Mouse (Mus musculus): Measurements from ENCODE around the gene Hrnr.

Hrnr gene

DNA sequence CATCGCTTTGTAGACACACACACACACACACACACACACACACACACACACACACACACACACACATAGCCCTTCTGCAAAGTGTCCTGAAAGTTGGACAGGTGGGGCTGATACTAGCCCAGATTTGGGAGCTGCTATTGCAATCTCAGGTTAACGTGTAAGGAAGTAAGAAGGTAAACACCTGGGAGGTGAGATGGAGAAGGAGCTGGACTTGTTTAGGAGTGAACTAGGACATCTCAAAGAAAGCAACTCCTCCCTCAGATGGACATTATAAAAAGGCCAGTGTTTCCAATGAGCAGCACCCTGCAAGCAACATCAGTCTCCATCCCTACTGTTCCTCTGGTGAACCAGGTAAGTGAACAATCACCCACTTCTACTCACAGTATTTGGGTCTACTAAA, at the start of gene Hrnr:
Hrnr (plus strand) TSS at position 301 of the 400 bp plus-strand sequence.
- no peak for DNase-seq (ENCODE audit: low spot score in 2 of 2)

DNA sequence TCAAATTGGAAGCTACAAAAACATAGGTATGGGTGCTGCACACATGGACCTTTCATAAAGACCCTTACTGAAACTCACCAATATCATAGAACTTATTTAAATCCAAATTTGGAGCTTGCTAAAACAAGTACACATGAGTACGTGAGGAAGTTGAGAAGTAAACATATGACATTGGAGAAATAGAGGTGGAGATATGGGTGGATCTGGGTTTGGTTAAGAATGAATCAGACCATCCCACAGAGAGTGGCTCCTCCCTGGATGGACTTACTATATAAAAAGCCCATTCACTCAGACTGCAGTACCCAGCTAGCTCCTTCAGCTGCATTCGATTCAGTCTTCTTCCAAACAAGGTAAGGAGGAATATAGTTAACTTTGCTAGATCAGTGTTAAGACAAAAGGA, 46.3 kb upstream of the Hrnr start, which contains the start of gene Flg:
Flg (plus strand) TSS at position 301 of the 400 bp plus-strand sequence.
- no peak for DNase-seq (ENCODE audit: low spot score in 2 of 2)

DNA sequence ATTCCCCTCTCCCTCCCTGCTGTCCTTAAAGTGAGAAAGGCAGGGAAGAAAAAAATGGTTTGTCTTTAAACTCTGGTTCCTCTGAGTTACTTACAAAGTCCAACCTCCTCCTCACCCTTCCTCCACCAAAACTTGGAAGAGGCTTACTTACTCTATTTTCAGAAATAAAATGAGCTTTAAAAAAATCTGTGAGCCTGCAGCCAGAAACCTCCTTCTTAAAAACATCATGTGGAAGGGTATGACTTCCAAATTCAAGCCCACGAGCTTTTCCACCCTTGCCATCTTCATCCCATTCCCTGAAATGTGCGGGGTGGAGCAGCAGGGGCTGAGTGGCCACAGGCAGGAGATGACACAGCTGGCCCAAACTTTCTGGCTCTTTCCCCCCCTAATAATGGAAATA, 22.0 kb upstream of the Hrnr start:
- DNase-seq (ENCODE audit: low spot score in 2 of 2), result peak in 1 of 2 experiments; percentile 8

DNA sequence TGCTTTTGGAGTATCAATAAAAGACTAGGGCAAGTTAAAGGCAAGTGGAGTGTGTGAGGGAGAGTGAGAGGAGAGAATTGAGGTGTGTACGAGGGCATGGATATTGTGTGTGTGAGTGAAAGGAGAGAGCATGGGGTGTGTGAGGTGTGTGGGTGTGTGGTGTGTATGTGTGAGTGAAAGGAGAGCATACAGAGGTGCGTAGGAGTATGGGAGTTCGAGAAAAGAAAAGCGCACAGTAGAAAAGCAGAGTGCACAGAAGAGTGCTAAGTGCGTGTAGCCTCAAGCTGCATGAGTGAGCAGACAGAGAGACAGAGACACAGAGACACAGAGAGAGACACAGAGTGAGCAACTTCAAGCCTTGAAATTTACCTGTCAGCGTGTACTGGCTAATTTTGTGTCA, 19.7 kb upstream of the Hrnr start:
- DNase-seq (ENCODE audit: low spot score in 2 of 2), result no peak

DNA sequence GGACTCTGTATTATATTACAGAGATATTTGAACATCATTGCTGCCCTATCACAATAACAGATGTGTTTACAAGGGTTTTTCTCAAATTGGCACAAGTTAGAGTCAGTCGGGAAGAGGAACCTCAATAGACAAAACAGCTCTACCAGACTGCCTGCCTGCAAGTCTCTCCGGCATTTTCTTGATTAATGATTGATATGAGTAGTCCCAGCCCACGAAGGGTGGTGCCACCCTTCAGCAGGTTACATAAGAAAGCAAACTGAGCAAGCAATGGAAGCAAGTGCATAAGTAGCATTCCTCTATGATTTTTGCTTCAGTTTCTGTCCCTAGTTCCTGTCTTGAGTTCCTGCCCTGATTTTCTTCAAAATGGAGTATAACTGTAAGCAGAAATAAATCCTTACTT, 17.7 kb upstream of the Hrnr start:
- no peak for DNase-seq (ENCODE audit: low spot score in 2 of 2)

DNA sequence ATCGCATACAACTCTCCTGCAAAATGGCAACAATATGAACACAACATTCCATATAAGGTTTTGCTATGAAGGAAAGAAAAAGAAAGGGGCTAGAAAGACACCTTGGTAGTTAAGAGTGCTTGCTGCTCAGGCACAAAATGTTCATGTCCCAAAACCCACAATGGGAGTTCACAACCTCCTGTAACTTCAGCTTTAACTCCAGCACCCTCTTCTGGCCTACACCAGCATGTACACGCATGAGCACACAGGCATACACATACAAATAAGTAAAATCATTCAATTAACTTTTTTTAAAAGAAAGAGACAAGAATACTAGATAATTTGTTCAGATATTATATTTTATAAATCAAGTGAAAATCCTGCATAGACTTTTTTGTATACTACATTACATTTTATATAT, 13.4 kb upstream of the Hrnr start:
- no peak for DNase-seq (ENCODE audit: low spot score in 2 of 2)

DNA sequence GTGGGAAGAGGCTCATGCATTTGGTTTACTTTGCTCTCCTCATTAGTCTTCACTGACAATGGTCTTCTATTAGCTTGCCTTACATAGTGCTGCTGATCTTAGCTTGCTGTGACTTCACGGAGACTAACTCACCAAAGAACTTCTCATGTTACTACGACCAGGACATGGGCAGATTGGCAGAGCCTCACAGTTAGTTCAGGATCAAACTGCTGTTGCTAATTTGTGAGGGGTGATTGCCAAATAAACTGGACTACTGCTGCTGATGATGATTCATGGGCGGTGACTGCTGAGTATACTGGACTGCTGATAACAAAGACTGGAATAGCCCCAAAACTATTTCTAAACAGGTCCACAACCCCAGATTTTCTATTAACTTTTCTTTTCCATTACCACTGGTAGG, 8.2 kb upstream of the Hrnr start:
- DNase-seq (ENCODE audit: low spot score in 2 of 2), result no peak

DNA sequence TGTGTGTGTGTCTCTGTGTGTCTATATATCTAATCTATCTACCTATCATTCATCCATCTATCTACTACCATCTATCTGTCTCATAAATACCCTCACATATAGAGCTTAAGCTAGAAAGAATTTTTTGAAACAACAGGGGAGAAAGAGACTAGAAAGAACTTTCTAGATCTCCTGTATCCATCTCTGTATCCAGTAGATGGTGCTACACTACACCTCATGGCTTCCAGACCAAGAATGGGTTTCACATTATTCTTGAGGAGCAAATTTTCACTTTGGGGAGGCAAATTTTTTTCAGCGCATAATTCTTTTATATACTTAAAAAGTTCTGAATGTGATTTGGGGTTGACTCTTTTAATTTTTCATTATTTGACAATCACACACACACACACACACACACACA, 5.2 kb upstream of the Hrnr start:
- no peak for DNase-seq (ENCODE audit: low spot score in 2 of 2)

DNA sequence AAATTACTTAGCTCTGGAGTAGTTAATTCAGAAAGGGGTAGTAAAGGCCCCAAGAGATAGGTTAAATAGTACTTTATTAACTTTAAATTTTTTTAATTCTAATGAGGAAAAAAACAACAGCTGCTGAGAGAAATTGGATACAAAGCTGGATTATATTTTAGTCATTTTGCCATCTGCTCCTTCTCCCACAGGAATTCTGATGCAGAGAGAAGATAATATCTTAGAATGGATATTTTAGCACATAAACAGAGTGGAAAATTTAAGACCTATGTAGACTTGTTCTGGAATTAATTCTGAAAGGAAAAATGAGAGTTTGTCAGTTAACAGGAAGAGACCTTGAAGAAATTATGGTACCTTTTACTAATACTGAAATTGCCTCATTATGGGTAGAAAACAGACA, 18.2 kb downstream of the Hrnr start:
- DNase-seq (ENCODE audit: low spot score in 2 of 2), result no peak

DNA sequence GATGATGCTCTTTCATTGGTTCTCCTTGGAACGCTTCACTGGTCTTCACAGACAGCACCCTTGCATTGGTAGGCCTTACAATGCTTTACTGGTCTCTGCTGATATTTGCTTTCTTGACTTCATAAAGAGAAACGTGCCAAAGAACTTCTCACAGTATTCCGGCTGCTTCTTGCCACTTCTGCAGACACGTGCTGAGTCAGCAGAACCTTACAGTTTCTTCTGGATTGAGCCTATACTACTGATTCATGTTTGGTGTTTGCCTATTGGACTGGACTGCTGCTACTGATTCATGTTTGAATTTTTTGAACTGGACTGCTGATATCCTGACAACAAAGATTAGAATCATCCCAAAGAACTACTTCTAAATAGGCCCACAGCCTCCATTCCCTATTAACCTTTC, 20.5 kb downstream of the Hrnr start:
- no peak for DNase-seq (ENCODE audit: low spot score in 2 of 2)

DNA sequence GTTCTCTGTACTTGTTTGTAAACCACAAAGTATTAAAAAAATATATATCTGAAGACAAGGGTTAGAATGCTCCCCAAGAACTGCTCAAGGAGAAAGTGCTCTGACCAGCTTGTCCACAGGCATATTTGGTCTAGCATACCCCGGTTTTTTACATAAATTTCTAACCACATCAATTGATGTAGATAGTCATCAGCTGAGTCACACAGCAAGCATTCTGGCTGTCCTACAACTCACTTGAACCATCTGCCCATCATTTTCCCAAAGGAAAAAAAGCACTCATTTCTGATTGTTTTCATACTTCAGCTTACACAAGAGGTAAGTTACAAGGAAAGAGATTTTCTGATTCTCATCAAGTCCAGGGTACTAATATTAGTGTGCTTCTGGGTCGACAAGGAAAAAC, 27.3 kb downstream of the Hrnr start:
- no peak for DNase-seq (ENCODE audit: low spot score in 2 of 2)

DNA sequence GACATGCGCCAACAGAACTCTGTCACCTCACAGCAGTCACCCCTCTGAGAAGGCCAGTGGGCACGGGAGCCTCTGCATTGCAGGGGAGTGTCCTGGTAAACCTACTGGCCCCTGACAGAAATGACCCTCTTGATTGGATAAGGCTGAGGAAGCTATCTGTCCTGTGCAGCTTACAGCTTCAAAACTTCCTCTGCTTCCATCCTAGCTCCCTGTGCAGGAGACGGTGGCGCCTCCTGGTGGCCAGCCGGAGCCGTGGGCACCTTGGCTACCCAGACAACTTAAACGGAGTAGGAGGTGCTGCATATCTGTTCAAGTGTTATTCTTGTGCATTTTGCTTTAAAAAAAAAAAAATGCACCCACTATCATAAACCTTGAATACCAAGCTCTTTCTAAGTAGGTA, 40.5 kb downstream of the Hrnr start:
- DNase-seq (ENCODE audit: low spot score in 2 of 2), result peak; percentile 33 to 46

DNA sequence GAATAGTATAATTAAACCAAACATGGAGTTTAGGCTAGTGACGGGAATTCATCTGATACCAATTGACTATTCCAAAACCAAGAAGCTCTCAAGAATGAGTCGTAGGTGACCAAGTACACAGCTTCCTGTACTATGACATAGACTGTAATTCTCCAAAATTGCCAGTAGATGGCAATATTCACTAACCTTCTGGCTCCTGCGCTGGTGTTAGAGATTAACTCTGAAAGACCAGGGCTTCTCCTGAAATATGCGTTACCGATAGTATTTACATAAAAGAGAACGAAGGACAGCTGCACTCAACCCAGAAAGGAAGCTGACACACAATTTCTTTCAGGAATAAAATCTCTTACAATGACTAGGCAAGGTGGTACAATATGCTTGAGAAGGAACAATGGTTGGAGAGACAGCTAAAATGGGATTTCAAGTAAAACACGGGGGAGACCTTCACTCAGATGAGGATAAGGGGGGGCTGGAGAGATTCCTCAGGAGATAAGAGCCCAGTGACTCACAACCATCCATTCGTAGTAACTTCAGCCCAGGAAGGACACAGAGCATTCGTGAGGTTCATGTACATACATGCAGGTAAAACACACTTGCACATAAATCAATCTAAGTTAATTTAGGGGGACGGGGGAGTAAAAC, 42.5 kb downstream of the Hrnr start:
- DNase-seq (ENCODE audit: low spot score in 2 of 2), result no peak

DNA sequence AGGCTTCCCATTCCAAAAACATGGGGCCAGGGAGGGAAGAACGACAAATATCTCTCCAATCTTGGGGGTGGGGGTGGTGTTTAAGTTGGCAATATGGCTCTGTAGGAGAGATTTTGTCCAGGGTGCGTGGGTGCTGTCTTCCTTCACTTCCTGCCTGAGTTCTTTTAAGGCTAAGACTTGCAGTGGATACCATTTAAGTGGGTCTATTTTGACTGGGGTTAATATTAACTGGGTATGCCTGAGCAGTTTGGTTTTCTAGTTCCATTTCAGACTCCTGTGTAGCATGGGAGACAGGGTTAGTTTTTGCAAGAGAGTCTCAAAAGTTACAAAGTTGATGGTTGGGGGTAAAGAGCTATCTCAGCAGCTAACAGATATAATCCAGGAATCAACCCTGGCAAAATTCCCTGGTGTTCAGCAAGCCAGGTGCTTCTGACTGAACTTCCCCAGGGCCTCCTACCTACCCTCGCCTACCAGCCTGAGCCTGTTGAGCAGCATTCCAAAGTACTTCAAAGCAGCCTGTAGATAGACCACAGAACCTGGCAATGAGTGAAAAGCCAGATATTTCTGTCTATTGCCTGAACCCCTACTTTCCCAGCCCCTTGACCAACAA, 47.5 kb downstream of the Hrnr start:
- DNase-seq (ENCODE audit: low spot score in 2 of 2), result no peak

DNA sequence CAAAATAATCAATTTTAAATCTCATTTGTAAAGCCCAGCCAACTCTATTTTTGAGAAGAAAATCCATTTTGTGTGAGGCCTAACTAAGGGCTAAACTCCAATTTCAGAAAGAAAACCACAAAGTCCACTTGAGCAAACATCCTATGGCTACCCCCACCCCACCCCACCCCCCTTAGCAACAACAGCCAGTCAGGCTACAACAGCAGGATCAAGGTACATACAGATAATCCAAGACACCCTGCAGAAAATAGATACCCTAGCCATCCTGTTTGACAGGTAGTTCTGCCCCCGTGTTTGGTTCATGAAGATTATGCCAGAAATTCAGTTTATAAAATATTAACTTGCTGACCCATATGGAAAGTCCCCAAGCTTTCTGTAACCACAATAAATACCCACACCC, 48.6 kb downstream of the Hrnr start:
- no peak for DNase-seq (ENCODE audit: low spot score in 2 of 2)

DNA sequence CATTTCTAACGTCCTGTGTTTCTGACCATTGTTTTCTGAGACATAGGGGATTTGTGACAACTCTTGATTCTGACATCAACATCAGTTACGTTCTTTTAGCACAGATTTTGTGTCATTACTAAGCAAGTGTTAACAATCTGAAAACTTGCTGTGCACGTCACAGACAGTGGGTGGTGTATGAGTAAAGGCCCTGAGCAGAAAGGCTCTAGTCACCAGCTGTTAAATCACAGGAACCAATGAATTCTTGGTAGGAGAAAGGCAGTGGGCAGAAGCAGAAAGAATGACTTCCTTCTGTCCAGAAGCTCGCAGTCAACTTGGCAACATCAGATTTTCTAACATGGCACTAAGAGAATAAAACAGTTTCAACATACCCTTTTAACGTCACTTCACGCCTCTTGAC, 53.9 kb downstream of the Hrnr start:
- DNase-seq (ENCODE audit: low spot score in 2 of 2), result no peak

DNA sequence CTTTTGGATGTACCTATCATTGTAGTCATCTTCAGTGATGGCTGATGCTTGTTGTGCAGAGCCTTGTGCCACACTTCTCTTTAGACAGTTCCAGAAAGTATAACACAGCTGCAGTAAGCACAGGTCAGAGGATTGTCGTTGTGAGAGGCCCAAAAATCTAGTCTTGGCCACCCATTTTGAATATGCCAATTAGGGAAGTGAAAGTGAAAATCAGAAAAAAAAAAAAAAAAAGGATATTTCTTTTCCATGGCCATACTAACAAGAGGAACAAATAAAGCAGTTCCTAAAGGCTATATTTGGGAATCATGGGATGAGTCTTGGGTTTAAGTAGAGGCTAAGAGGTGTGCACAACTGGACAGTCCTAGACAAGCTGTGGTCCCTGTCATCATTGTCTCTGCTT, 55.6 kb downstream of the Hrnr start:
- DNase-seq (ENCODE audit: low spot score in 2 of 2), result no peak

DNA sequence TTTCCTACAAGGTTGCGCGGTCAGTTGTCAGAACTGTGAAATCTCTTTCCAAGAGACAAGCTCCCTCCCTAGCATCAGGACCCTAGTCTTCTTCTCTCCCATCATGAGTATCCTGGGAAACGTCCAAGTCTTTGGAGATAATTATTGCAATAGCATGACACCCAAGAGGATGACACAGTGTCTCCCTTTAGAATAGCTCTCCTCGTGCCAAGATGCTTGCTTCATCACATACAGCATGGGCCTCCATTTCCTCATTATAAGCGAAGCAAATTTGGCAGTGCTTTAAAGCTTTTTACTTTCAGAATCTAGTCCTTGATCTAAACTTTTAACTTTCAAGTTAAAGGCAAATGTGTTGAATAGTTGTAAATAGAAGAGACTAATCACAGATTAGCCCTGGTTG, 56.1 kb downstream of the Hrnr start:
- DNase-seq (ENCODE audit: low spot score in 2 of 2), result no peak

DNA sequence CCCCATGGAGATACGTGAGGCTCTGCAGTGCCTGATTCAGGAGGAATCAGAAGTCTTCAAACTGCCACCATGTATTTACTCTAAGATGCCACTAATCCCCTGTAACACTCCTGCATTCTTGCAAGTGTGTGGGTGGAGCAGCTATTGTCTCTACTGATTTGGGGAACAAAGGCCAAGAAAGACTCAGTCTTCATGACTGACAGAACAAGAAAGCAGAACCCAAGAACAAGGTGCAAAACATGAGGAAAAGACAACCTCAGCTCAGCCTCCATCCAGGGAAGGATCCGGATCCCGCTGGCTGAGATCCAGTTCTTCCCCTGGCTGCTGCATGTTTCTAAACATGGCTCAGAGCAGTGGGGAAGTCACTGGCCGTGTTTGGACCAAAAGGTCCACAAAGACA, 58.6 kb downstream of the Hrnr start:
- DNase-seq (ENCODE audit: low spot score in 2 of 2), result no peak

Measured in frontal cortex, postnatal 25 days (tissue).